Mouse (Mus musculus) hindbrain, embryonic 11.5 days (tissue): Measurements from ENCODE around the gene Ugt1a8. TPM values are rescaled to one million over a fixed set of nuclear protein-coding genes. Genes with fewer than 3 reads are reported as not detected.
A peak's percentile ranks its signal among the peaks of the same experiment; 100 is the strongest.
"Not testable (repeated sequence)": the region's sequence is repeated elsewhere in the genome, so short reads cannot be mapped to it uniquely, and the experiment has no call there.

ENCODE experiments used
- ATAC-seq: fragments of 200-750 bp; cut with Nextera tagmentation; 2 replicates; pipeline ENCODE4 v1.8.0; 2017; ENCODE audit warnings: mild to moderate bottlenecking, moderate TSS enrichment, moderate library complexity; ENCODE audit not compliant: low FRiP score
- DNase-seq: peaks from one replicate; pipeline ENCODE4 v3.0.0-alpha.2; 2015; ENCODE audit warnings: low spot score
- H3K27ac ChIP-seq: fragments of 300-500 bp; sonication (generic); 2 replicates; pipeline ENCODE4 v1.5.1; 2014; ENCODE audit warnings: mild to moderate bottlenecking, low read depth, low read length
- H3K27me3 ChIP-seq: fragments of 300-500 bp; sonication (generic); 2 replicates; pipeline ENCODE4 v1.6.1; 2014; ENCODE audit warnings: mild to moderate bottlenecking, low read length, moderate library complexity, mixed read lengths; ENCODE audit not compliant: control insufficient read depth, insufficient read depth
- H3K36me3 ChIP-seq: fragments of 300-500 bp; sonication (generic); 2 replicates; pipeline ENCODE4 v1.6.1; 2014; ENCODE audit warnings: mild to moderate bottlenecking, low read length, moderate library complexity, mixed read lengths; ENCODE audit not compliant: control insufficient read depth, insufficient read depth
- H3K4me1 ChIP-seq: fragments of 300-500 bp; sonication (generic); replicated peaks from 2 replicates; pipeline ENCODE4 v1.6.1; 2014; ENCODE audit warnings: low read length, mixed read lengths; ENCODE audit not compliant: control insufficient read depth, insufficient read depth
- H3K4me2 ChIP-seq: fragments of 300-500 bp; sonication (generic); replicated peaks from 2 replicates; pipeline ENCODE4 v1.6.1; 2014; ENCODE audit warnings: mild to moderate bottlenecking, low read depth, low read length
- H3K4me3 ChIP-seq: fragments of 300-500 bp; sonication (generic); 2 replicates; pipeline ENCODE4 v1.5.1; 2014; ENCODE audit warnings: low read depth, low read length
- H3K9ac ChIP-seq: fragments of 300-500 bp; sonication (generic); 2 replicates; pipeline ENCODE4 v1.6.1; 2014; ENCODE audit warnings: low read depth, low read length
- H3K9me3 ChIP-seq: fragments of 300-500 bp; sonication (generic); 2 replicates; pipeline ENCODE4 v1.6.1; 2016; ENCODE audit warnings: low read length; ENCODE audit not compliant: control insufficient read depth
- WGBS: fragments of 180-500 bp; shearing (Covaris S2); extraction: QIAGEN DNeasy Blood & Tissue Kit; methylation state at CpG from one replicate; pipeline ENCODE4 v1.1.7; 2014; 5-methylcytosine and 5-hydroxymethylcytosine counted together
- polyA plus RNA-seq: library from polyadenylated mRNA; unstranded; fragments of >200 nt; fragmentation: Nextera tagmentation; extraction: Ambion mirVana; gene quantifications from 2 replicates; pipeline ENCODE4 v1.2.1, GENCODE M21; 2014

The Ugt1a8 gene
- polyA plus RNA-seq, 1 experiment from 2014 or later, result not detected

GRCm38 (mm10) chr1:88103697-88104468, 16.3 kb downstream of the Ugt1a8 start:
- not testable (repeated sequence) for H3K9ac ChIP-seq, ATAC-seq, H3K9me3 ChIP-seq, H3K4me2 ChIP-seq, H3K4me3 ChIP-seq, H3K36me3 ChIP-seq, DNase-seq, H3K4me1 ChIP-seq, H3K27me3 ChIP-seq, H3K27ac ChIP-seq
- WGBS, result 92% methylated on average over 4 of the region's 5 CpGs

GRCm38 (mm10) chr1:88104667-88105430, 17.2 kb downstream of the Ugt1a8 start:
- WGBS, result 90% methylated on average over 1 of the region's 1 CpGs
- ATAC-seq (no peak), DNase-seq (no peak)
- Histone ChIP-seq H3K9me3 (no peaks in the 10 kb centered on the region), H3K4me3 (no peak overlapping the region), H3K36me3 (no peaks in the 10 kb centered on the region), H3K27ac (no peak overlapping the region), H3K27me3 (no peaks in the 10 kb centered on the region), H3K4me2 (no peak overlapping the region), H3K9ac (no peak overlapping the region), H3K4me1 (no peaks in the 10 kb centered on the region)

- H3K4me3 ChIP-seq, result no peak overlapping the region
- no peaks in the 10 kb centered on the region for H3K36me3 ChIP-seq
- DNase-seq, result no peak
- no peak overlapping the region for H3K9ac ChIP-seq
- WGBS, result 65% methylated on average over 2 of the region's 2 CpGs
- no peak for ATAC-seq
- H3K9me3 ChIP-seq, result no peaks in the 10 kb centered on the region
- H3K27me3 ChIP-seq, result no peaks in the 10 kb centered on the region
- no peaks in the 10 kb centered on the region for H3K4me1 ChIP-seq
- no peak overlapping the region for H3K4me2 ChIP-seq
- H3K27ac ChIP-seq, result no peak overlapping the region
Measured at GRCm38 (mm10) chr1:88105656-88106055, 18.0 kb downstream of the Ugt1a8 start.

GRCm38 (mm10) chr1:88109027-88109557, 21.5 kb downstream of the Ugt1a8 start:
- H3K4me1 ChIP-seq, ATAC-seq, H3K27me3 ChIP-seq, H3K9ac ChIP-seq, H3K4me3 ChIP-seq, H3K4me2 ChIP-seq, H3K36me3 ChIP-seq, DNase-seq, H3K27ac ChIP-seq, H3K9me3 ChIP-seq: not testable (repeated sequence)
- 70% methylated on average over 2 of the region's 2 CpGs for WGBS

- ATAC-seq, H3K9me3 ChIP-seq, H3K4me2 ChIP-seq, H3K4me1 ChIP-seq, DNase-seq, H3K9ac ChIP-seq, H3K27me3 ChIP-seq, H3K4me3 ChIP-seq, H3K27ac ChIP-seq, H3K36me3 ChIP-seq: not testable (repeated sequence)
- 90% methylated on average over 2 of the region's 2 CpGs for WGBS
Measured at GRCm38 (mm10) chr1:88109604-88110003, 22.0 kb downstream of the Ugt1a8 start.

GRCm38 (mm10) chr1:88112769-88113168, 25.2 kb downstream of the Ugt1a8 start:
- not testable (repeated sequence) for H3K27me3 ChIP-seq, H3K36me3 ChIP-seq, H3K4me1 ChIP-seq, DNase-seq, H3K9me3 ChIP-seq, H3K4me3 ChIP-seq, H3K9ac ChIP-seq, H3K4me2 ChIP-seq, H3K27ac ChIP-seq, ATAC-seq
- WGBS, result 94% methylated on average over 6 of the region's 6 CpGs

- 10% methylated on average over 4 of the region's 4 CpGs for WGBS
- not testable (repeated sequence) for H3K9me3 ChIP-seq, ATAC-seq, H3K27ac ChIP-seq, H3K27me3 ChIP-seq, H3K4me2 ChIP-seq, DNase-seq, H3K9ac ChIP-seq, H3K4me3 ChIP-seq, H3K4me1 ChIP-seq, H3K36me3 ChIP-seq
Measured at GRCm38 (mm10) chr1:88120550-88120949, 32.9 kb downstream of the Ugt1a8 start.

GRCm38 (mm10) chr1:88121521-88121920, 33.9 kb downstream of the Ugt1a8 start:
- not testable (repeated sequence) for H3K4me3 ChIP-seq, H3K9ac ChIP-seq, H3K4me2 ChIP-seq, H3K27me3 ChIP-seq, H3K27ac ChIP-seq, ATAC-seq, H3K36me3 ChIP-seq, H3K9me3 ChIP-seq, H3K4me1 ChIP-seq
- DNase-seq, result peak; percentile 1
- no CpG with 5 or more reads among the region's 1 CpGs for WGBS
